Mouse (Mus musculus) CD4-positive naive resting alpha-beta T cell, adult 76 days (primary cell): Measurements from ENCODE around the gene Defb45. TPM values are rescaled to one million over a fixed set of nuclear protein-coding genes. Genes with fewer than 3 reads are reported as not detected.

ENCODE experiments used
- total RNA-seq: library from RNA; stranded (reverse); gene quantifications from one replicate; pipeline ENCODE4 v1.2.4, GENCODE M21; 2023

The Defb45 gene
- total RNA-seq, result not detected

GRCm38 (mm10) chr2:152599299-152599698, at the start of gene Defb45:
Gene Defb45, minus strand, starts transcription at chr2:152599399.

GRCm38 (mm10) chr2:152626774-152627591, 27.8 kb upstream of the Defb45 start, which contains the start of gene Rem1:
Gene Rem1, plus strand, starts transcription at chr2:152626951.

GRCm38 (mm10) chr2:152622953-152623352, 23.8 kb upstream of the Defb45 start, which contains the start of gene Defb25:
Gene Defb25, minus strand, starts transcription at chr2:152623053.

GRCm38 (mm10) chr2:152604057-152604456, 4.9 kb upstream of the Defb45 start, which contains the start of gene Defb36:
Gene Defb36, plus strand, starts transcription at chr2:152604327.

GRCm38 (mm10) chr2:152580107-152580506, 19.1 kb downstream of the Defb45 start, which contains the start of gene Defb19:
Gene Defb19, minus strand, starts transcription at chr2:152580312.

GRCm38 (mm10) chr2:152572114-152572794, 26.9 kb downstream of the Defb45 start, which contains the start of gene Defb21:
Gene Defb21, plus strand, starts transcription at chr2:152572744.

GRCm38 (mm10) chr2:152569038-152569437, 30.2 kb downstream of the Defb45 start, which contains the start of gene Gm17416:
Gene Gm17416, plus strand, starts transcription at chr2:152569338.

Other genes with a start within 250 kb of the Defb45 start
- not detected for gene Nrsn2, start 222.8 kb downstream of the Defb45 start, total RNA-seq
- 0.56 TPM for gene Sox12, start 201.3 kb downstream of the Defb45 start, total RNA-seq
- gene Zcchc3, start 184.4 kb downstream of the Defb45 start, total RNA-seq, result 1.4 TPM
- not detected for gene 6820408C15Rik, start 183.8 kb downstream of the Defb45 start, total RNA-seq
- gene Defb23, start 134.8 kb downstream of the Defb45 start, total RNA-seq, result not detected
- gene Defb20, start 122.3 kb downstream of the Defb45 start, total RNA-seq, result not detected
- not detected for gene Defb22, start 109.3 kb downstream of the Defb45 start, total RNA-seq
- not detected for gene Defb26, start 87.7 kb downstream of the Defb45 start, total RNA-seq
- not detected for gene Defb28, start 81.1 kb downstream of the Defb45 start, total RNA-seq
- gene Defb29, start 59.3 kb downstream of the Defb45 start, total RNA-seq, result not detected
- gene Gm17416, start 30.1 kb downstream of the Defb45 start, total RNA-seq, result not detected
- gene Defb21, start 26.7 kb downstream of the Defb45 start, total RNA-seq, result not detected
- gene Defb19, start 19.1 kb downstream of the Defb45 start, total RNA-seq, result not detected
- gene Defb36, start 4.9 kb upstream of the Defb45 start, total RNA-seq, result not detected
- gene Defb25, start 23.7 kb upstream of the Defb45 start, total RNA-seq, result not detected
- gene Rem1, start 27.6 kb upstream of the Defb45 start, total RNA-seq, result 0.35 TPM
- gene H13, start 70.1 kb upstream of the Defb45 start, total RNA-seq, result 137 TPM
- 24.8 TPM for gene Mcts2, start 87.6 kb upstream of the Defb45 start, total RNA-seq
- gene Id1, start 136.9 kb upstream of the Defb45 start, total RNA-seq, result 2.6 TPM
- not detected for gene Cox4i2, start 154.8 kb upstream of the Defb45 start, total RNA-seq
- gene Bcl2l1, start 232.3 kb upstream of the Defb45 start, total RNA-seq, result 19.9 TPM
- gene Tpx2, start 248.6 kb upstream of the Defb45 start, total RNA-seq, result 0.73 TPM